Mouse (Mus musculus) effector memory CD4-positive, alpha-beta T cell, adult 5 months (primary cell): Measurements from ENCODE around the gene Kcnj13. TPM values are rescaled to one million over a fixed set of nuclear protein-coding genes. Genes with fewer than 3 reads are reported as not detected.

ENCODE experiments used
- polyA plus RNA-seq: library from polyadenylated mRNA; unstranded; fragments of 100-300 nt; shearing (Covaris generic); gene quantifications from one replicate; pipeline ENCODE4 v1.2.1, GENCODE M21; 2017

The Kcnj13 gene
- polyA plus RNA-seq = 1.7 TPM

GRCm38 (mm10) chr1:87394594-87394993 lies at the start of gene Kcnj13:
TSS of gene Kcnj13 (minus strand) at chr1:87394729.

Other genes starting within 250 kb of the Kcnj13 start
- gene Ecel1, start 238.2 kb downstream of the Kcnj13 start, polyA plus RNA-seq = not detected
- gene Prss56, start 211.4 kb downstream of the Kcnj13 start, polyA plus RNA-seq = not detected
- not detected for gene Chrnd, start 204.1 kb downstream of the Kcnj13 start, polyA plus RNA-seq
- not detected for gene Chrng, start 190.1 kb downstream of the Kcnj13 start, polyA plus RNA-seq
- gene Eif4e2, start 180.8 kb downstream of the Kcnj13 start, polyA plus RNA-seq = 157 TPM
- gene Efhd1, start 130.4 kb downstream of the Kcnj13 start, polyA plus RNA-seq = not detected
- 64.5 TPM for gene Gigyf2, start 67.7 kb downstream of the Kcnj13 start, polyA plus RNA-seq
- not detected for gene Snorc, start 75.5 kb upstream of the Kcnj13 start, polyA plus RNA-seq
- not detected for gene Neu2, start 115.2 kb upstream of the Kcnj13 start, polyA plus RNA-seq
- not detected for gene Ngef, start 179.1 kb upstream of the Kcnj13 start, polyA plus RNA-seq
- gene Inpp5d, start 225.6 kb upstream of the Kcnj13 start, polyA plus RNA-seq = 223 TPM